Mouse (Mus musculus) embryonic stem cell, embryonic (primary cell): ENCODE measurements around the gene Irf9.

Experiments used
- CTCF ChIA-PET, 4 experiments: fragments of 300-600 bp in 2 of 4; fragments of 350-600 bp in 2 of 4; sonication (Branson Sonifier 250); formaldehyde crosslinking; loops; one replicate each; lab custom pipeline; 2022; ENCODE audit warnings: inconsistent platforms in 2 of 4; lab: Charles Lee
- POLR2A ChIA-PET, 4 experiments: fragments of 300-600 bp in 2 of 4; fragments of 350-600 bp in 2 of 4; sonication (Branson Sonifier 250); formaldehyde crosslinking; loops; one replicate each; lab custom pipeline; 2022; ENCODE audit warnings: antibody characterized with exemption in 4 of 4, inconsistent platforms in 1 of 4; lab: Charles Lee

Gene Irf9

DNA sequence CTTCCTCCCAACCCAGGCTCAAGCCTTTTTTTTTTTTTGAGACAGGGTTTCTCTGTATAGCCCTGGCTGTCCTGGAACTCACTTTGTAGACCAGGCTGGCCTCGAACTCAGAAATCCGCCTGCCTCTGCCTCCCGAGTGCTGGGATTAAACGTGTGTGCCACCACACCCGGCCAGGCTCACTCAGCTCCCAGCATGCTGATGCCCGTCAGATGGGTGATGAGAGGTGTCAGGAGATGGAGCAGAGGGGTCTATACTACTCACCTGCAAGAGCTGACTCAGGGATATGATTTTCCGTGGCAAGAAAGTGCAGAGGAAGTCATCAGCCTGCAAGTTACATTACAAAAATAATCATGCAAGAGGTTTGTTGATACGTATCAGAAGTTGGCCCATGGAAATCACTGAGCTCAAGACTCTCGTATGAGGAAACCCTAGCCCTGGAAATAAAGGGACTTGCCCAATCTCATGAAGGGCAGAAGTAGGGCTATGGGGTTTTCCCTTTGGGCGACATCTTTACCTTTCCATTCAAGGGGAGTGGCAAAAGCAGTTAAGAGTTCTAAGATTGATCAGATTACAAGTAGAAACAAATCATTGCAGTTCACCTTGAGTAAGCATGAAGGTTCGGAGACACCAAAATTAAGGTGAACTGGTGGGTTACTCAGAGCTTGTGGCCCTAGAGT lies 13.5 kb upstream of the Irf9 start:
- CTCF ChIA-PET: interaction anchor here in 3 of 4 experiments (0.6 to 2.2 kb wide), 11 partner anchors 9 to 575 kb away, joined by 3 to 18 read pairs (median 5); partner anchors contain the start of genes A730061H03Rik (in 1 of the 3), Dcaf11 (in 1 of the 3), Mdp1 (in 1 of the 3) and Ngdn (in 1 of the 3)
- POLR2A ChIA-PET: interaction anchor here in 3 of 4 experiments (0.5 to 7.7 kb wide), 40 partner anchors 10 to 575 kb away, joined by 3 to 88 read pairs (median 12); partner anchors contain the start of genes A730061H03Rik (in 3 of the 3), Dcaf11 (in 3 of the 3), Gmpr2 (in 3 of the 3) and Nedd8 (in 3 of the 3)

DNA sequence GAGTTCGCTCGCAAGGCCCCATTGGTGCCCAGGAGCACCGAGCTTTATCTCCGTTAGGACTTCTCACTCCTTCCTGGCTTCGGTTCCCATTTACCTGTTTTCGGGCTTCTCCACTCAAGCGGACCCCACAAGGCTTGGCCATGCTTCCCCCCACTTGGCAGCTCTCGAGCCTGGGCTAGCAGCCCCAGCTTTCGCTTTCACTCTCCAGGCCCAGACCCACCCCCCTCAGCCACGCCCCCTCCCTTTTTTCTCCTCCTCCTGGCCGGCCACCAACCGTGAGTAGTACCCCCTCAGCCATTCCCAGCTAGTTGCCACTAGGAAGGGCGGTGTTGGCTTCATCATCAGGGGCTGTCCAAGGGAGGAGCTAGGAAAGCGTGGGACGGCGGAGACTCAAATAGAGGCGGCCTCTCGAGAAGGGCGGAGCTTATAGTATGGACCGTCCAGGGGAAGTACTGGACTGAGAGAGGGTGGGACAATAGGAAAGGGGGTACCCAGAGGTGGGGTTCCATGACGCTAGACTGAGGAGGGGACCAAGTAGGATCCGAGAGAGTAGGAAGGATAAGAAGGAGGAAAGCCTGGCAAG lies 12.5 kb upstream of the Irf9 start, which contains the start of gene Psme2:
Gene Psme2, minus strand, starts transcription at position 366 of the 583 bp plus-strand sequence.
- ChIA-PET CTCF (interaction anchor here (0.6 to 2.2 kb wide), 35 partner anchors 10 to 940 kb away, joined by 3 to 18 read pairs (median 4); partner anchors contain the start of genes Dhrs4 (in 2 of the 4), Mdp1 (in 2 of the 4), Rec8 (in 2 of the 4) and A730061H03Rik (in 1 of the 4)), POLR2A (interaction anchor here (0.5 to 7.7 kb wide), 89 partner anchors 9 to 1008 kb away, joined by 3 to 88 read pairs (median 5); partner anchors contain the start of genes Gmpr2 (in 4 of the 4), Nedd8 (in 4 of the 4), A730061H03Rik (in 3 of the 4) and Dcaf11 (in 3 of the 4))

DNA sequence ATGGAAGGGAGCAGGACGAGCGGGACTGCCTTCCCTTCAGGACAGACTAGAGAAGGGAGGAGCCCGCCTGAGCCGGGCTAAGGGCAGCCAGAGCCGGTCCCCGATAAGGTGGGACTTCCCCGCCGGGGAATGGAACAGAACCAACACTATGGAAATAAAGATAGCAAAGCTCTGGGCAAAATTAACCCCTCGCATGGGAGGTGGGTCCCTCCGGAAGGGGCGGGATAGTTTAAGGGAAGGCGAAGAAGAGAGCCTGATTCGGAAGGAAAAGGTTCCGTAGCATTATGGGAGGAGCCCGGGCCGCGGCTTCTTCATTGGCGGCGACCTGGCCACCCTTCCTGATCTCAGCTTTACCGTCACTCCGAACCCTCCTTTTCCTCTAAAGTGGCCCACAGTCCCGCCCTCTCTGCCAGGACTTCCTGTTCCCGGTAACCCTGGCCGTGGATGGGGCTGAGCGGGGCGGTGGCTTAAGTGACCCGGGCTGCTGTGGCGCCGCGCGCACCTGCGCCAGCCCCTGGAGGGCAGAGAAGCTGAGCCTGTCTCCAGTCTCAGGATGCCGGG lies 12.0 kb upstream of the Irf9 start, which contains the start of gene Rnf31:
Gene Rnf31, plus strand, starts transcription at position 378 of the 561 bp plus-strand sequence.
- ChIA-PET POLR2A (interaction anchor here (0.6 to 7.7 kb wide), 86 partner anchors 9 to 1007 kb away, joined by 3 to 88 read pairs (median 5); partner anchors contain the start of genes Gmpr2 (in 4 of the 4), Nedd8 (in 4 of the 4), A730061H03Rik (in 3 of the 4) and Dcaf11 (in 3 of the 4)), CTCF (interaction anchor here in 3 of 4 experiments (0.6 to 2.2 kb wide), 32 partner anchors 10 to 950 kb away, joined by 3 to 18 read pairs (median 4); partner anchors contain the start of genes Dhrs4 (in 2 of the 3), Mdp1 (in 2 of the 3), Rec8 (in 2 of the 3) and A730061H03Rik (in 1 of the 3))

DNA sequence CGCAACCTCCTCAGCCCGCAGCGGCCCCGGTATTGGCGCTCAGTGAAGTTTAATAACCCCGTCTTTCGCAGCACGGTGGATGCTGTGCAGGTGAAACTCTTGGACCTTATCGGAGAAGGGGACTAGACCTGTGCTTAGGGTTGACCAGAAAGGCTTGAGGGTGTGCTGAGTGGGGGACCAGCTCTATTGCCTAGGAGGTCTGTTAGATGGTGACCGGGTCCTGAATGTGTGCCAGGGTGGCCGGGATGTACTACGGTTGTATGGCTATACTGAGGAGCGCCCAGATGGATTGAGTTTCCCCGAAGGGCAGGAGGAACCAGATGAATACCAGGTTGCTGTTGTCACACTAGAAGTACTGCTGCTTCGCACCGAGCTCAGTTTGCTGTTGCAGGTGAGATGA lies 11.1 kb upstream of the Irf9 start:
- CTCF ChIA-PET: interaction anchor here in 3 of 4 experiments (0.6 to 2.2 kb wide), 11 partner anchors 10 to 950 kb away, joined by 3 to 18 read pairs (median 3); partner anchors contain the start of genes A730061H03Rik (in 1 of the 3), Dcaf11 (in 1 of the 3), Psme1 (in 1 of the 3) and Rec8 (in 1 of the 3)
- POLR2A ChIA-PET: interaction anchor here in 3 of 4 experiments (0.6 to 7.7 kb wide), 41 partner anchors 9 to 577 kb away, joined by 3 to 88 read pairs (median 11); partner anchors contain the start of genes A730061H03Rik (in 3 of the 3), Dcaf11 (in 3 of the 3), Irf9 (in 3 of the 3) and Psme1 (in 3 of the 3)

DNA sequence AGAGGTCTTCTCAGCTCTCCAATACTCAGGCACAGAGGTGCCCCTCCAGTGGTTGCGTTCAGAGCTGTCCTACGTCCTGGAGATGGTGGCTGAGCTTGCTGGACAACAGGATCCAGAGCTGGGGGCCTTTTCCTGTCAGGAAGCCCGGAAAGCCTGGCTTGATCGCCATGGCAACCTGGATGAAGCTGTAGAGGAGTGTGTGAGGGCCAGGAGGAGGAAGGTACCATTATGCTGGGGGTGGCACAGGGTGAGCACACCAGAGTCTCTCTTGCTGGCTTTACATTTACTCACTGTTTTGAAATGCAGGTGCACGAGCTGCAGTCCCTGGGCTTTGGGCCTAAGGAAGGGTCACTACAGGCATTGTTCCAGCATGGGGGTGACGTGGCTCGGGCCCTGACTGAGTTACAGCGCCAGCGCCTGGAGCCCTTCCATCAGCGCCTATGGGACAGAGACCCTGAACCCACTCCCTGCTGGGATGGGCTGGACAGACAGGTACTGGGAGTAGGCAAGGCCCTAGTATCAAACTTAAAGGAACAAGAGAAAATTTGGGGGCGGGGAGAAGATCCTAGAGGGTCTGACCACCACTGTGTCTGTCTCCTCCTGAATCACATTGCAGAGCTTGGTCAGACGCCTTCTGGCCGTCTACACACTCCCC lies 7.2 kb upstream of the Irf9 start:
- ChIA-PET POLR2A (interaction anchor here in 2 of 4 experiments (1.0 to 7.7 kb wide), 7 partner anchors 11 to 116 kb away, joined by 3 to 85 read pairs (median 6); partner anchors contain the start of genes A730061H03Rik (in 1 of the 2), Dcaf11 (in 1 of the 2), Emc9 (in 1 of the 2) and Fitm1 (in 1 of the 2)), CTCF (interaction anchor here in 1 of 4 experiments (0.9 kb wide), 1 partner anchor 40 kb away, joined by 3 read pairs; the partner anchor contains the start of gene Ipo4)

DNA sequence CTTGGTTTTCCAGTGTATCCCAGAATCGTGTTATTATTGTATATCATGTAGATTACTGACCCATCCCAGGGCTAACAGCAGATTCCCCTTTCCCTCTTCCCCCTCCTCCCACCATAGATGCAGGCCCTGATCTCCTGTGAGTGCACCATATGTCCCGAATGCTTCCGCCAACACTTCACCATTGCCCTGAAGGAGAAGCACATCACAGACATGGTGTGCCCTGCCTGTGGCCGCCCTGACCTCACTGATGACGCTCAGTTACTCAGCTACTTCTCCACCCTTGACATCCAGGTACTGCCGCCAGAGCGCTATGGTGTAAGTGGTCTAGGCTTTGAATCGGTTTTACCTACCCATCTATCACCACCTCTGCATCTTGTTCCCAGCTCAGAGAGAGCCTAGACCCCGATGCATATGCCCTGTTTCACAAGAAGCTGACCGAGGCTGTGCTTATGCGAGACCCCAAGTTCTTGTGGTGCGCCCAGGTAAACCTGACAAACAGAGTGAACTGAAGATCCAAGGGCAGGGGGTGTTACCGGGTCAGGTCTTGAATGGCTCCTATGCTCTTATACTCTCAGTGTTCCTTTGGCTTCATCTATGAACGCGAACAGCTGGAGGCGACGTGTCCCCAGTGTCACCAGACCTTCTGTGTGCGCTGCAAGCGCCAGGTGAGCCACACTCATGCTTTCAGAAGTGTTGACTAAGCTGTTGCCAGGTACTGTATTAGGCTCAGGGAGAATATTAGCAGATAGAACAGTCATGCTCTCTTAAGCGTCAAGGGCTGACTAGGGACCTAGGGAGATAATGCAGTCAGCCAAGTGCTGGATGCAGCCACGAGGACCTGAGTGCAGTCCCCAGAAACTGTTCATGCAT lies 4.6 kb upstream of the Irf9 start:
- CTCF ChIA-PET: interaction anchor here in 1 of 4 experiments (0.5 kb wide), 1 partner anchor 121 kb away, joined by 3 read pairs; no protein-coding TSS in a partner anchor
- POLR2A ChIA-PET: interaction anchor here in 1 of 4 experiments (0.7 kb wide), 1 partner anchor 162 kb away, joined by 4 read pairs; no protein-coding TSS in a partner anchor

DNA sequence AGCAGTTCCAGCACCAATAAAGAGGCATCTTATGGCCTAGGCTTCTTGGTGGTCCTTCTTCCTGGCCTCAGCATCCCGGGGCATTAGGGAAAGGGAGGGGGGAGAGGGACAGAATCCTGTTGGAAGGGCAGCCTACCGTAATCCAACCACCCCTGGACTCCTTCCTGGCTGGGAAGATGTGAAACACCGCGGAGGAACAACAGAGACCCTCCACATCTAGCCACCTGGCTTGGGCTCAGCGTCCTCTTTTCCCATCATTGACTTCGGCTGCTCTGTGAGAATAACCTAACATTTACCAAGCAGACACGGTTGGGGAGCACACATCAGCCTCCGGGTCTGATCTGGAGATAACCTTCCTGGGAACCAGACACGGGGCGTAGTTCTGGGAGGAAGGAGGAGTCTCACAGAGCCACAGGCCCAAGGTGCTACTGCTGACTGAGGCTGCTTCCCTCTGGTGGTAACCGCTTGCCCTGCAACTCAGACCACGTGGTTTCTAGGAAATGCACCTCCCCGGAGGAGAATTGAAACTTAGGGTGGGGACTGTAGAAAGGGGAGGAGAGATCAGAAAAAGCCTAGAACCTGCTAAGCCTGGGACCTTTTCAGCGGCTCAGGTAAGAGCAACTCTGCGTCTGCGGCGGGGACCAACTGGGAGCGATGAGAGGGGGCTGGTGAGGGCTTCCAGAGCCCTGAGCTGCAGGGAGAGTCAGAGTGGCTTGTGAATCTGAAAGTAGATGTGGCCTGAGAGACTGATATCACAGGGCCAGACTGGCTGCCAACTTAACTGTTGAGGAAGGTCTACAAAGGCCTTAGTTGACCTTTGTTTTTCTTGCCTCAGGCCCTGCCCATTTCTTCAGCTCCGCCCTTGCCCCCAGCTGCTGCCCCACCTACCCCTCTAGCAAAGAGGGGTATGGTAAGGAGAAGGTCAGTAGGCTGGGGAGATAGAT lies 534 bp downstream of the Irf9 start:
- ChIA-PET POLR2A (interaction anchor here (0.5 to 5.6 kb wide), 31 partner anchors 12 to 723 kb away, joined by 3 to 53 read pairs (median 4); partner anchors contain the start of genes Psme2 (in 3 of the 4), Rnf31 (in 3 of the 4), A730061H03Rik (in 2 of the 4) and Gmpr2 (in 2 of the 4)), CTCF (interaction anchor here (0.7 to 1.6 kb wide), 11 partner anchors 10 to 426 kb away, joined by 3 to 7 read pairs (median 4); partner anchors contain the start of genes Dhrs4 (in 1 of the 4), Emc9 (in 1 of the 4), Rabggta (in 1 of the 4) and Rec8 (in 1 of the 4))

DNA sequence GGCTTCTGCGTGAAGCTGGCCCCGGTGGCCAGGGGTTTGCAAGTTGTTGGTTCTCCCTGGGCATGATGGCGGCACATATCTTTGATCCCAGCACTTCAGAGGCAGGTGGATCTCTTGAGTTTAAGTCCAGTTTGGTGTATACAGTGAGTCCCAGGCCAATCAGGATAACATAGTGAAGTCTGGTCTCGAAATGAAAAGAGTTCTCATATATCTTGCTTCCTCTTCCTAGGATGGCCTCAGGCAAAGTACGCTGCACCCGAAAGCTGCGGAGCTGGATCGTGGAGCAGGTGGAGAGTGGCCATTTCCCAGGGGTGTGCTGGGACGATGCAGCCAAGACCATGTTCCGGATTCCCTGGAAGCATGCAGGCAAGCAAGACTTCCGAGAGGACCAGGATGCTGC lies 1.5 kb downstream of the Irf9 start:
- POLR2A ChIA-PET: interaction anchor here (0.5 to 5.6 kb wide), 29 partner anchors 13 to 295 kb away, joined by 3 to 53 read pairs (median 4); partner anchors contain the start of genes A730061H03Rik (in 3 of the 4), Gmpr2 (in 2 of the 4), Nedd8 (in 2 of the 4) and Psme2 (in 2 of the 4)
- CTCF ChIA-PET: interaction anchor here (0.7 to 1.6 kb wide), 11 partner anchors 11 to 427 kb away, joined by 3 to 7 read pairs (median 4); partner anchors contain the start of genes Dhrs4 (in 1 of the 4), Emc9 (in 1 of the 4), Rabggta (in 1 of the 4) and Rec8 (in 1 of the 4)

DNA sequence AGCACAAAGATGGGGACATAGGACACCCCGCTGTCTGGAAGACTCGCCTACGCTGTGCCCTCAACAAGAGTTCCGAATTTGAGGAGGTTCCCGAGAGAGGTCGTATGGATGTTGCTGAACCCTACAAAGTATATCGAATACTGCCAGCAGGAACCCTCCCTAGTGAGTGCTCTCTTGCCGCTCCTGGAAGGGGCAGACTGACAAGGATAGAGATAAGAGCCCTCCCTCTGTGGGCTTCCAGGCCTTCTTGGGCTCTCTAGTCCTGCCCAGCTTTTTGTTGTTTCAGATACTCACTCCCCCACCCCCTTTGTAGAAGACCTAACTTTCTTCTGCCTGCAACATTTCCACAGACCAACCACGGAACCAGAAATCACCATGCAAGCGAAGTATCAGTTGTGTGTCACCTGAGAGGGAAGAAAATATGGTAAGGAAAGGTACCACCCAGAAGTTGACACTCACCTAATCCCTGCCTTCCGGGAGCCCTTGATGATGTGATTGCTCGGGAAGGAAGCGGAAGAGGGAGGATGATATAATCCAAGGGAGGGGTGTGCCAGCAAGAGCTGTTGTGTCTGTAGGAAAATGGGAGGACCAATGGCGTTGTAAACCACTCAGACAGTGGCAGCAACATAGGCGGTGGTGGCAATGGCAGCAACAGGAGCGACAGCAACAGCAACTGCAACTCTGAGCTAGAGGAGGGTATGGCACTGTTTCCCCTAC lies 2.5 kb downstream of the Irf9 start:
- CTCF ChIA-PET: interaction anchor here in 2 of 4 experiments (0.5 to 1.6 kb wide), 2 partner anchors 428 to 1201 kb away, joined by 3 to 4 read pairs; no protein-coding TSS in a partner anchor
- POLR2A ChIA-PET: interaction anchor here in 3 of 4 experiments (0.6 to 5.6 kb wide), 15 partner anchors 8 to 75 kb away, joined by 3 to 53 read pairs (median 4); partner anchors contain the start of genes A730061H03Rik (in 2 of the 3), Psme2 (in 2 of the 3), Rec8 (in 2 of the 3) and Rnf31 (in 2 of the 3)

DNA sequence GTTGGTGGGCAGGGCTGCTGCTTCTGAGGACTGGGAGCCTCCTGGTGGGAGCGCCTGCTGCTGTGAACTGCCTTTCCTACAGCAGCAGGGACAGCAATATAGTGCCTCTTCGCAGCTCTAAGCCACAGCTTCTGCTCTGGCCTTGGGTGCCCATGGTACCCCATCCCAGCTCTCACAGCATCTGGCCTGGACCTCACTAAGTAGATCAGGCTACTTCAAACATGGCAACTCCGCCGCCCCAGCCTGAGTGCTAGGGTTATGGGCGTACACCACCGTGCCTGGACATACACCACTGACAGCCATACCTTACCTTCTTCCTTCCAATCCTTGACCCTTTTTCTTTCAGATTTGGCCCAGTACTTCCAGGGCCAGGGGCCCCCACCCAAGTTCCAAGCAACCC lies 5.0 kb downstream of the Irf9 start:
- POLR2A ChIA-PET: interaction anchor here in 2 of 4 experiments (0.8 to 3.5 kb wide), 6 partner anchors 10 to 53 kb away, joined by 3 to 24 read pairs (median 14); partner anchors contain the start of genes Psme2 (in 2 of the 2), Rec8 (in 2 of the 2) and Rnf31 (in 2 of the 2)
- CTCF ChIA-PET: interaction anchor here in 2 of 4 experiments (0.6 to 0.8 kb wide), 2 partner anchors 9 to 106 kb away, joined by 3 to 4 read pairs; partner anchors contain the start of gene Rec8 (in 1 of the 2)

DNA sequence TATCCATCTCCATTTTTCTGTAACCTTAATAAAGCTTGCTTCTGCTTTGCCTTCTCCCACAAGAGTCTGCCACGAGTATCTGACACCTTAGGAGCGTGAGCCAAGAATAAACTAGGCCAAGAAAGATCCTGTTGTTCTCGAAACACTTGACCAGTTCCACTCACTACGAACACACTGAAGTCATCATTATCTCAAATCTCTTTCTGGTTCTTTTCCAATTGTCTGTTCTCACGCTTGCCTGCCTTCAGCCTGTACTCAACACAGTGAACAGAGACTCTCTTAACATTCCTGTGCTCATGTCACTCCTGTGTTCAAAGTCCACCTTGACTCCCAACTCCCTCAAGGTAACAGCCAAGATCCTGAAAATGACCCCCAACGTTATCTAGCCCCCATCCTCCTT lies 10.0 kb downstream of the Irf9 start:
- POLR2A ChIA-PET: interaction anchor here in 2 of 4 experiments (0.6 to 1.7 kb wide), 5 partner anchors 10 to 30 kb away, joined by 3 to 5 read pairs (median 3); partner anchors contain the start of gene Tm9sf1 (in 2 of the 2)
- CTCF ChIA-PET: no interaction called here

DNA sequence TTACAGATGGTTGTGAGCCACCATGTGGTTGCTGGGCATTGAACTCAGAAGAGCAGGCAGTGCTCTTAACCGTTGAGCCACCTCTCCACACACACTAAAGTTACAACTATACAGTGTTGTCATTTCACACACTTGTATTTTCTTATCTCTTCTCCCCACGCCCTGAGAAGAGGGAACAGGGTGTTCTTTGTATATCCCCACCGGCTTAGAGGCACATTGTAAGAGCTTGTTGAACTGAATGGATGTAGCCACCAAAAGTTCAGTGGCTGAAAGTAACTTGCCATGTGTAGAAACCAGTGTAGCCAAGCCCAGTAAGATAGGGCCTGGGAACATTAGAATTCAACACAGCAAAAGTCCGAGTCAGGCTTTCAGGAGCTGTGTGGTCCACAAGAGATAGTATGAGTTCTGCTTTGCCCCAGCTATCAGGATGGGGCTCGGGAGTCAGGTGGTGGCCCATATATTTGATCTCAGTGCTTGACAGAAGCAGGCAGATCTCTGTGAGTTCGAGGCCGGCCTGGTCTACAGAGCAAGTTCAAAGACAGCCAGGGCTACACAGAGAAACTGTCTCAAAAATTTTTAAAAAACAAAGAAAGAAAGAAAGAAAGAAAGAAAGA lies 11.3 kb downstream of the Irf9 start:
- POLR2A ChIA-PET: interaction anchor here in 2 of 4 experiments (0.8 to 1.5 kb wide), 2 partner anchors 29 to 60 kb away, joined by 3 read pairs; partner anchors contain the start of gene Tm9sf1 (in 1 of the 2)
- CTCF ChIA-PET: interaction anchor here in 1 of 4 experiments (1.2 kb wide), 1 partner anchor 23 kb away, joined by 3 read pairs; the partner anchor contains the start of genes Psme2 and Rnf31
